Mouse (Mus musculus): ENCODE data around the gene Rps6ka3.

The Rps6ka3 gene

DNA sequence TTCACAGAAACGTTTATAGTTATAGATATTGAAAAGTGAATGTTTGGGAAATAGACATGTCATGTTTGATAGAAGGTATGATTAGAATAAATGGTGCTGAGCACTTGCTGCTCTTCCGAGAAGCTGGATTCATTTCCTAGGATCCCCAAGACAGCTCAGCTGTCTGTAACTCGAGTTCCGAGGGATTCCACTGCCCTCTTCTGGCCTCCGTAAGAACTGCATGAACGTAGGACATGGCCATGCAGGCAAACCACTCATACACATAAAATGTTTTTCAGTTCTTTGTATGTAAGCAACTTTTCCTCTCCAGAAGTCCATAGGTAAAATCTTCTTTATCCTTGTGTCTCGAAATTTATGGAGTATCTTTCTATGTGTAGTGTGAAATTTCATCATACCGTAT is 111.2 kb downstream of the Rps6ka3 start:
- in situ Hi-C loops (cut with MseI, MboI), result no loop called here

- in situ Hi-C loops (cut with MseI, MboI), result no loop called here
These were observed 154.4 kb downstream of the Rps6ka3 start for GRCm38 (mm10) chrX:159364506-159364905.

GRCm38 (mm10) chrX:159371831-159372752 is 162.0 kb downstream of the Rps6ka3 start, which contains the start of gene Eif1ax:
Gene Eif1ax (plus strand): TSS chrX:159372178.
- in situ Hi-C loops (cut with MseI, MboI), result no loop called here

GRCm38 (mm10) chrX:159372753-159373144 is 162.6 kb downstream of the Rps6ka3 start:
- in situ Hi-C loops (cut with MseI, MboI), result no loop called here

DNA sequence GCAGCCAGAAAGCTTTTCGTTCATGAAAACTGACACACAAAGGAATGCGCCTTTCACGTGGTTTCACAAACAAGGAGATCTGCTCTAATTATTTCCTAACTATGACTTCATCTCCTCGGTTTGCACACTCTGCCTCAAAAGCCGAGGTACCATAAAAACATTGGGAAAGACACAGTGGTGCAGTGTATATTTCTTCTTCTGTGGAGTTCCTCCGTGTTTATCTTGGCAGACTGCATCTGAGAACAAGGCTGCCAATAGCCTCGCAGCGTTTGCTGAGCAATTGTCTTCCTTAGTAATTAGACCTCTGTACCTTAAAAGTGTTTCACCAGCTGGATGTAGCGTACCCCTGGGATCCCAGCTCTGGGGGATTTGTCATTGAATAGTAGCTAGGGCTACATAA is 177.0 kb downstream of the Rps6ka3 start:
- in situ Hi-C loops (cut with MseI, MboI), result no loop called here

GRCm38 (mm10) chrX:159388953-159389352 is 178.8 kb downstream of the Rps6ka3 start:
- in situ Hi-C loops (cut with MseI, MboI), result no loop called here

- in situ Hi-C loops (cut with MseI, MboI), result no loop called here
These were observed 180.3 kb downstream of the Rps6ka3 start for GRCm38 (mm10) chrX:159390347-159390962.

- in situ Hi-C loops (cut with MseI, MboI), result no loop called here
These were observed 181.1 kb downstream of the Rps6ka3 start for GRCm38 (mm10) chrX:159391239-159391638.

GRCm38 (mm10) chrX:159409253-159409652 is 199.1 kb downstream of the Rps6ka3 start:
- in situ Hi-C loops (cut with MseI, MboI), result no loop called here

- in situ Hi-C loops (cut with MseI, MboI), result no loop called here
These were observed 204.2 kb downstream of the Rps6ka3 start, which contains the start of gene Map7d2 for GRCm38 (mm10) chrX:159414130-159414828. Gene Map7d2 (plus strand): TSS chrX:159414572.

- in situ Hi-C loops (cut with MseI, MboI), result no loop called here
These were observed 204.9 kb downstream of the Rps6ka3 start for GRCm38 (mm10) chrX:159414829-159415673.

Data from mouse trophoblast stem cell (cell line).